Mouse (Mus musculus) forebrain, embryonic 13.5 days (tissue): ENCODE measurements around the gene Mark2. TPM values are rescaled to one million over a fixed set of nuclear protein-coding genes. Genes with fewer than 3 reads are reported as not detected.

ENCODE experiments used
- ATAC-seq: fragments of 200-750 bp; cut with Nextera tagmentation; 2 replicates; pipeline ENCODE4 v1.8.0; 2017
- H3K27ac ChIP-seq: fragments of 300-500 bp; sonication (generic); 2 replicates; pipeline ENCODE4 v1.5.1; 2015; ENCODE audit warnings: inconsistent platforms, mild to moderate bottlenecking, moderate library complexity
- H3K27me3 ChIP-seq: fragments of 300-500 bp; sonication (generic); 2 replicates; pipeline ENCODE4 v1.6.1; 2015; ENCODE audit warnings: mild to moderate bottlenecking, inconsistent platforms
- H3K36me3 ChIP-seq: fragments of 300-500 bp; sonication (generic); 2 replicates; pipeline ENCODE4 v1.6.1; 2015; ENCODE audit warnings: mild to moderate bottlenecking, inconsistent platforms; ENCODE audit not compliant: poor library complexity, severe bottlenecking
- H3K4me1 ChIP-seq: fragments of 300-500 bp; sonication (generic); 2 replicates; pipeline ENCODE4 v1.6.1; 2015; ENCODE audit warnings: inconsistent platforms
- H3K4me2 ChIP-seq: fragments of 300-500 bp; sonication (generic); 2 replicates; pipeline ENCODE4 v1.6.1; 2015; ENCODE audit warnings: inconsistent platforms, mild to moderate bottlenecking, moderate library complexity
- H3K4me3 ChIP-seq: fragments of 300-500 bp; sonication (generic); 2 replicates; pipeline ENCODE4 v1.5.1; 2015; ENCODE audit warnings: mild to moderate bottlenecking, inconsistent platforms
- H3K9ac ChIP-seq: fragments of 300-500 bp; sonication (generic); 2 replicates; pipeline ENCODE4 v1.6.1; 2015; ENCODE audit warnings: mild to moderate bottlenecking, inconsistent platforms
- H3K9me3 ChIP-seq: fragments of 300-500 bp; sonication (generic); replicated peaks from 2 replicates; pipeline ENCODE4 v1.6.1; 2016; ENCODE audit warnings: inconsistent platforms
- WGBS: fragments of 180-500 bp; shearing (Covaris S2); methylation state at CpG from one replicate; pipeline ENCODE4 v1.1.7; 2015; 5-methylcytosine and 5-hydroxymethylcytosine counted together
- polyA plus RNA-seq: library from polyadenylated mRNA; unstranded; fragments of >200 nt; fragmentation: Nextera tagmentation; extraction: Ambion mirVana; gene quantifications from 2 replicates; pipeline ENCODE4 v1.2.1, GENCODE M21; 2015

The Mark2 gene
- polyA plus RNA-seq, 1 experiment from 2014 or later, result 38.3 TPM

- WGBS, result 44% methylated on average over 1 of the region's 1 CpGs
- Histone ChIP-seq H3K36me3 (no peaks in the 10 kb centered on the region), H3K9ac (no peak overlapping the region), H3K27me3 (no peaks in the 10 kb centered on the region), H3K27ac (no peak overlapping the region), H3K4me2 (no peak overlapping the region), H3K4me3 (no peak overlapping the region), H3K4me1 (0 out of 2 replicates have a peak, but pooled peaks cover 3% of the 10 kb centered on the region), H3K9me3 (no peaks in the 10 kb centered on the region)
- ATAC-seq, result no peak
Observed at GRCm38 (mm10) chr19:7349993-7350392, 8.3 kb upstream of the Mark2 start.

DNA sequence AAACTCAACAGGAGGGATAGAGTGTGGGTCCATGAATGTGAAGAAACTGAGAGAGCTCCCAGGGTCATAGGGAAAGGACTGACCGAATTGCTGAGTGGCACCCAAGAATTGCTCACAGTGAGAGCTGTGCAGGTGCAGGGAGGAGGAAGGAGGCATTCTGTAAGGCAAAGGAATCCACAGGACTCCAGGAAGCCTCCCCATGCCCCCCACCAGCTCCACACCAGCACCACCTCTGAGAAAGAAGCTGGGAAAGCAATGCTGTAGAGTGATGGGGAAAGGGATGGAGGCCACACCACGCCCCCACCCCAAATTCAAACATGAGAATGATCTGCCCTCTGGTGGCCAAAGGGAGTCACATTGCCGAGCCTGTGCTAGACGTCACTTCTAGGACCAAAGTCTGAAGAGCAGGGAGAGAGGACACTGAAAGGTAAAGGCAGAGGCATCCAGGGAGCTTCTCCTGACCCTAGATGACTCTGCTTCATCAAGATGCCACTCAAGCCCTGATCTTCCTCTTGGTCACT is 3.6 kb upstream of the Mark2 start:
- no peak for ATAC-seq
- H3K9ac ChIP-seq, result 0 out of 2 replicates have a peak overlapping the region, but pooled peaks have one; percentile 16
- H3K36me3 ChIP-seq, result no peaks in the 10 kb centered on the region
- H3K9me3 ChIP-seq, result no peaks in the 10 kb centered on the region
- H3K4me3 ChIP-seq, result no peak overlapping the region
- no peak overlapping the region for H3K4me2 ChIP-seq
- H3K27ac ChIP-seq, result no peak overlapping the region
- 24% methylated on average over 4 of the region's 4 CpGs for WGBS
- H3K4me1 ChIP-seq, result peaks cover 11% of the 10 kb centered on the region
- no peaks in the 10 kb centered on the region for H3K27me3 ChIP-seq

DNA sequence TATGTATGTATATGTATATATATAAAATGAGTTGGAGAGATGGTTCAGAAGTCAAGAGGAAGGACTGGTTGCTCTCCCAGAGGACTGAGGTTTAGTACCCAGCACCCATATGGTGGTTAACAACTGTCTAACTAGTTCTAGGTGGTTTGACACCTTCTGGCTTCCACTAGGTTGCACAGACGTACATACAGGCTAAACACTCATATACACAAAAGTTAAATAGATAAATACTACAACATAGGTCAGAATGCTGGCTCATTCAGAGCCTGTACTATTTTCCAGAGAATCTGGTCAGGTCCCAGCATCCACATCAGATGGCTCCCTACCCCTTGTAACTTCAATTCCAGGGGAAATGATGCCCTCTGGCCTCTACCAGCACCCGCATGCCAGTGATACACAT is 986 bp upstream of the Mark2 start:
- no peak overlapping the region for H3K4me3 ChIP-seq
- no peak for ATAC-seq
- WGBS, result 73% methylated on average over 2 of the region's 2 CpGs
- no peaks in the 10 kb centered on the region for H3K9me3 ChIP-seq
- H3K36me3 ChIP-seq, result 0 out of 2 replicates have a peak, but pooled peaks cover 7% of the 10 kb centered on the region
- no peaks in the 10 kb centered on the region for H3K27me3 ChIP-seq
- no peak overlapping the region for H3K4me2 ChIP-seq
- H3K9ac ChIP-seq, result no peak overlapping the region
- peaks cover 36% of the 10 kb centered on the region for H3K4me1 ChIP-seq
- no peak overlapping the region for H3K27ac ChIP-seq

GRCm38 (mm10) chr19:7340780-7341475 is 732 bp downstream of the Mark2 start:
- peak; percentile 83; the same call in 1 of the 2 replicates for ATAC-seq
- Histone ChIP-seq H3K4me2 (peak overlapping the region; percentile 97), H3K4me1 (peaks cover 52% of the 10 kb centered on the region), H3K4me3 (peak overlapping the region; percentile 95), H3K9me3 (no peaks in the 10 kb centered on the region), H3K27ac (peak overlapping the region; percentile 92), H3K36me3 (0 out of 2 replicates have a peak, but pooled peaks cover 9% of the 10 kb centered on the region), H3K9ac (peak overlapping the region; percentile 99), H3K27me3 (no peaks in the 10 kb centered on the region)
- under 1% methylated on average over 28 of the region's 46 CpGs for WGBS

GRCm38 (mm10) chr19:7340371-7340779 is 1.3 kb downstream of the Mark2 start:
- under 1% methylated on average over 15 of the region's 15 CpGs for WGBS
- H3K9me3 ChIP-seq, result no peaks in the 10 kb centered on the region
- H3K4me2 ChIP-seq, result peak overlapping the region; percentile 97
- H3K36me3 ChIP-seq, result 0 out of 2 replicates have a peak, but pooled peaks cover 9% of the 10 kb centered on the region
- no peaks in the 10 kb centered on the region for H3K27me3 ChIP-seq
- H3K4me1 ChIP-seq, result peaks cover 52% of the 10 kb centered on the region
- peak overlapping the region; percentile 99 for H3K9ac ChIP-seq
- no peak for ATAC-seq
- H3K4me3 ChIP-seq, result peak overlapping the region; percentile 95
- 0 out of 2 replicates have a peak overlapping the region, but pooled peaks have one; percentile 92 for H3K27ac ChIP-seq

GRCm38 (mm10) chr19:7339867-7340266 is 1.8 kb downstream of the Mark2 start:
- Histone ChIP-seq H3K4me3 (peak overlapping the region; percentile 95), H3K4me1 (peaks cover 49% of the 10 kb centered on the region), H3K27me3 (no peaks in the 10 kb centered on the region), H3K27ac (no peak overlapping the region), H3K9ac (peak overlapping the region; percentile 99), H3K4me2 (peak overlapping the region; percentile 97), H3K36me3 (0 out of 2 replicates have a peak, but pooled peaks cover 9% of the 10 kb centered on the region), H3K9me3 (no peaks in the 10 kb centered on the region)
- ATAC-seq, result no peak
- WGBS, result 43% methylated on average over 4 of the region's 4 CpGs

GRCm38 (mm10) chr19:7339026-7339425 is 2.6 kb downstream of the Mark2 start:
- peak overlapping the region; percentile 99 for H3K9ac ChIP-seq
- no peak overlapping the region for H3K27ac ChIP-seq
- H3K4me1 ChIP-seq, result peaks cover 49% of the 10 kb centered on the region
- H3K9me3 ChIP-seq, result no peaks in the 10 kb centered on the region
- no peaks in the 10 kb centered on the region for H3K27me3 ChIP-seq
- H3K36me3 ChIP-seq, result peaks cover 11% of the 10 kb centered on the region; the same call in 1 of the 2 replicates
- ATAC-seq, result no peak
- WGBS, result 68% methylated on average over 5 of the region's 5 CpGs
- peak overlapping the region; percentile 95 for H3K4me3 ChIP-seq
- H3K4me2 ChIP-seq, result peak overlapping the region; percentile 97

GRCm38 (mm10) chr19:7337781-7338342 is 3.8 kb downstream of the Mark2 start:
- Histone ChIP-seq H3K4me3 (no peak overlapping the region), H3K4me2 (no peak overlapping the region), H3K36me3 (peaks cover 20% of the 10 kb centered on the region; the same call in 1 of the 2 replicates), H3K9ac (peak overlapping the region; percentile 99; the same call in 1 of the 2 replicates), H3K9me3 (no peaks in the 10 kb centered on the region), H3K27me3 (no peaks in the 10 kb centered on the region), H3K4me1 (peaks cover 49% of the 10 kb centered on the region), H3K27ac (no peak overlapping the region)
- ATAC-seq, result no peak
- 92% methylated on average over 2 of the region's 2 CpGs for WGBS

DNA sequence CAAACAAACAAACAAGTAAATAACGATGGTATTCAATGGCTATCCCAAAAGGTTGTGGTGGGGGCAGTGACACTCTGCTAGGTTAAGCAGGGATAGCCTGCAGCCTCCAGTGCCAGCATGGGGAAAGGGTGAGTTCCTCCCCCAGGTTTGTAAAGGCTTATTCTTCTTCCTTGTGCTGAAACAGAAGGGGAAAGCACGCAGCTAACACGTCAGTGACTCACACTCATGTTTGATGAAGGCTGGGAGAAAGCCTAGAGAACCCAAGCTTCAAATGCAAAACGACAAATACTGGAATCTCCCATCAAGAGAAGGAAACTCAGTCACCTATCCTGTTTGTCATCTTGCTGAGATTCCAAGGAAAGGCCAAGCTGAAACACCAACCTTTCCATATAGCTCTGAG is 6.0 kb downstream of the Mark2 start:
- Histone ChIP-seq H3K4me2 (no peak overlapping the region), H3K9ac (no peak overlapping the region), H3K4me1 (peaks cover 44% of the 10 kb centered on the region), H3K9me3 (no peaks in the 10 kb centered on the region), H3K27me3 (no peaks in the 10 kb centered on the region), H3K36me3 (peaks cover 20% of the 10 kb centered on the region; the same call in 1 of the 2 replicates), H3K4me3 (no peak overlapping the region), H3K27ac (no peak overlapping the region)
- no peak for ATAC-seq
- WGBS, result 87% methylated on average over 4 of the region's 4 CpGs

GRCm38 (mm10) chr19:7334049-7334448 is 7.6 kb downstream of the Mark2 start:
- no peak for ATAC-seq
- H3K4me2 ChIP-seq, result no peak overlapping the region
- H3K36me3 ChIP-seq, result peaks cover 20% of the 10 kb centered on the region; the same call in 1 of the 2 replicates
- no peak overlapping the region for H3K9ac ChIP-seq
- no peak overlapping the region for H3K27ac ChIP-seq
- H3K27me3 ChIP-seq, result no peaks in the 10 kb centered on the region
- 82% methylated on average over 2 of the region's 2 CpGs for WGBS
- H3K4me1 ChIP-seq, result peaks cover 29% of the 10 kb centered on the region
- H3K9me3 ChIP-seq, result no peaks in the 10 kb centered on the region
- H3K4me3 ChIP-seq, result no peak overlapping the region

- Histone ChIP-seq H3K9ac (no peak overlapping the region), H3K27me3 (no peaks in the 10 kb centered on the region), H3K27ac (no peak overlapping the region), H3K9me3 (no peaks in the 10 kb centered on the region), H3K36me3 (peaks cover 1% of the 10 kb centered on the region; the same call in 1 of the 2 replicates), H3K4me1 (peaks cover 12% of the 10 kb centered on the region; the same call in 1 of the 2 replicates), H3K4me2 (no peak overlapping the region), H3K4me3 (no peak overlapping the region)
- no peak for ATAC-seq
- 48% methylated on average over 3 of the region's 3 CpGs for WGBS
Observed at GRCm38 (mm10) chr19:7321391-7321790, 20.3 kb downstream of the Mark2 start.

DNA sequence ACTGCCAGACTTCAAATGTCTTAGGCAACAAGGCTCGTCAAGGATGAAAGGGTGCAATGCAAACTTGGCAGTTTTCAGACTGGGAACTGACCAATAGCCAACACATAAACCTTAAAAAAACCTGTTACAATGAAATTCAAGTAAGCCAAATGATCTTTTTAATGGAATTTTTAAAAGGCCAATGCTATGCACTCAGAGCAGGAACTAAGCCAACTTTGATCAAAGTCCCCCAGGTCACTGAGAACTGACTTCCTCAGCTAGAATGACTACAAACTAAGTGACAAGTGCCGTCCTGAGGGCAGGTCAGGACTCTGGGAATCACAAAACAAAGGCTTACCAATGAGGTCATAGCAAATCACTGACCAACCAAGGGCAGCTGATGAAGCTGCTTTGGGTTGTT is 21.5 kb downstream of the Mark2 start:
- no peak for ATAC-seq
- Histone ChIP-seq H3K27ac (no peak overlapping the region), H3K9ac (no peak overlapping the region), H3K27me3 (no peaks in the 10 kb centered on the region), H3K4me2 (no peak overlapping the region), H3K4me3 (no peak overlapping the region), H3K9me3 (no peaks in the 10 kb centered on the region), H3K4me1 (peaks cover 24% of the 10 kb centered on the region), H3K36me3 (no peaks in the 10 kb centered on the region)
- 65% methylated on average over 2 of the region's 2 CpGs for WGBS
